Mouse (Mus musculus): ENCODE results near the gene C1galt1. TPM values are rescaled to one million over a fixed set of nuclear protein-coding genes. Genes with fewer than 3 reads are reported as not detected.
A peak's percentile ranks its signal among the peaks of the same experiment; 100 is the strongest.

The C1galt1 gene
- total RNA-seq (2012; rRNA removed) (7.0 and 7.3 TPM in 2 replicates), total RNA-seq (2014; rRNA removed) (22.2 and 25.3 TPM in 2 replicates), polyA plus RNA-seq (2012; ENCODE audit: insufficient read length, low read depth) (9.7 and 12.2 TPM in 2 replicates)

DNA sequence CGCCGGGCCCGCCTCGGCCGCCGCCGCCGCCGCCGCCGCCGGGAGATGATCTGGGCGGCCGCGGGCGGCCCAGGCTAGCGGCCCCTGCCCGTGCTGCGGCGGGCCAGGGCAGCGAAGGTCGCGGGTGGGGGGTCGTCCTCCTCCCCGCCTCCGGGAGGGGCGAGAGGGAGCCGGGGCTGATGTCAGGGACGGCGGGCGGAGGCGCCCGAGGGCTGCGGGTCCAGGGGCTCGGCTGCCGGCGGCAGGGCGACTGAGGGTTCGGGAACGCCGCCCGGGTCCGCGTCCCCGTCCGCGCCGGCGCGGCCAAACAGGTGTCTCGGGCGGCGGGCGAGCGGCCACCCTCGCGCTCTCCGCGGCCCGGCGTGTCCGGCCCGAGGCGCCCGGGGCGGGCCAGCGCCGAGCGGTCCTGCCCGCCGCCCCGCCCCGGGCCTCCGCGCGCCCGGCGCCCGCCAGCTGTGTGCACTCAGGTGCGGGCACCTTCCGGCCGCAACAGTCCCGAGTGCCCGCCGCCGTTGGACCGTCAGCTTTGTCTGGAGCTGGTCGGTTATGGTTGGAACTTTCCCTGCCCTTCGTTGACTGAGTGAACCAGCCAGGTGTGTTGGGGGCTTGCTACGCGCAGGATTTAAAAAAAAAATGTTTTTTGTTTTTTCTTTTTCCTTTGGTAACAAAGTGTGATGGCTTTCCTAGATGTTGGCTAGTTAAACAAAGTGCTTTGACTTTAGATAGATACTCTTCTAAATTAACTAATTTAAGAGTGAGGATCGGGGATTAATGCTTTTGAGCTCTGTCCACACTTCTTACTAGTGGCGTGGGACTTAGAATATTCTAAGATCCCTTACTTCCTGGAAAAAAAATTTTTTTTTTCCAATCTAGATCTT lies at the start of gene C1galt1:
TSS of gene C1galt1 (plus strand) at position 41 of the 878 bp plus-strand sequence.
- peak within 1 kb of the TSS; percentile 60 for H3K4me2 ChIP-seq (ENCODE audit: insufficient read depth, low read depth, poor library complexity, severe bottlenecking)
- H3K27me3 ChIP-seq (replicated peaks): no peaks in the 10 kb centered on the region
- H3K9ac ChIP-seq (ENCODE audit: insufficient read depth, low read depth): peak within 1 kb of the TSS; percentile 92
- dilution Hi-C loops (cut with MboI; ENCODE audit: extremely low pct_ligation_motif_present, extremely low pct_unique_long_range_greater_than_20kb, low sequenced_read_pairs) (no loop called here), in situ Hi-C loops (cut with MboI; ENCODE audit: low pct_ligation_motif_present, low pct_unique_long_range_greater_than_20kb, low sequenced_read_pairs) (no loop called here)
- 0 out of 2 replicates have a peak, but pooled peaks cover 8% of the 10 kb centered on the region for H3K79me2 ChIP-seq (replicated peaks; ENCODE audit: control insufficient read depth, extremely low read depth, insufficient read depth, poor library complexity, severe bottlenecking)
- H3K9me3 ChIP-seq (replicated peaks; ENCODE audit: low read length): no peaks in the 10 kb centered on the region
- H3K4me3 ChIP-seq (replicated peaks in 1 of 3; ENCODE audit: low read depth in 2 of 3, low read length in 2 of 3, poor library complexity in 1 of 3): peak within 1 kb of the TSS; percentile 70 to 98 (median 94)
- peak; percentile 43; the same call in 1 of the 2 replicates for TF ChIP-seq POLR2A (IDR thresholded peaks at IDR 0.05; ENCODE audit: low read depth, low read length)
- TF ChIP-seq ETS1 (conservative IDR thresholded peaks at IDR 0.05; ENCODE audit: low read depth, low read length): no peak
- 0 out of 2 replicates have a peak, but pooled peaks have one; percentile 31 for TF ChIP-seq ZMIZ1 (IDR thresholded peaks at IDR 0.05; ENCODE audit: low read depth, low read length)
- no peak for TF ChIP-seq MEF2A (IDR thresholded peaks at IDR 0.05; ENCODE audit: borderline replicate concordance, low read depth, low read length)
- peaks cover 0 to 38% of the 10 kb centered on the region in 2 experiments; a peak in 2 of 4 replicates for H3K4me1 ChIP-seq (ENCODE audit: control insufficient read depth in 1 of 2, insufficient read depth in 2 of 2)
- peak; percentile 60 for DNase-seq (ENCODE audit: extremely low read depth)
- peaks cover 0 to 2% of the 10 kb centered on the region in 2 experiments for H3K36me3 ChIP-seq (replicated peaks in 1 of 2; ENCODE audit: control insufficient read depth in 1 of 2, insufficient read depth in 1 of 2, low read length in 1 of 2)
- H3K27ac ChIP-seq (ENCODE audit: insufficient read depth, low read depth): peak within 1 kb of the TSS; percentile 62

- H3K79me2 ChIP-seq (replicated peaks; ENCODE audit: control insufficient read depth, extremely low read depth, insufficient read depth, poor library complexity, severe bottlenecking): no peaks in the 10 kb centered on the region
- in situ Hi-C loops (cut with MboI; ENCODE audit: low pct_ligation_motif_present, low pct_unique_long_range_greater_than_20kb, low sequenced_read_pairs): no loop called here
Measured at GRCm38 (mm10) chr6:7799969-7800368, 44.7 kb upstream of the C1galt1 start.

More at GRCm38 (mm10) chr6:7799969-7800368, 44.7 kb upstream of the C1galt1 start:
- Histone ChIP-seq H3K4me1 (ENCODE audit: control insufficient read depth in 1 of 2, insufficient read depth in 2 of 2) (no peaks in the 10 kb centered on the region), H3K9me3 (replicated peaks; ENCODE audit: low read length) (no peaks in the 10 kb centered on the region), H3K9ac (ENCODE audit: insufficient read depth, low read depth) (no peak overlapping the region), H3K27ac (ENCODE audit: insufficient read depth, low read depth) (no peak overlapping the region), H3K36me3 (replicated peaks in 1 of 2; ENCODE audit: control insufficient read depth in 1 of 2, insufficient read depth in 1 of 2, low read length in 1 of 2) (no peaks in the 10 kb centered on the region), H3K4me3 (replicated peaks in 1 of 3; ENCODE audit: low read depth in 2 of 3, low read length in 2 of 3, poor library complexity in 1 of 3) (no peak overlapping the region), H3K27me3 (replicated peaks) (no peaks in the 10 kb centered on the region), H3K4me2 (ENCODE audit: insufficient read depth, low read depth, poor library complexity, severe bottlenecking) (no peak overlapping the region)
- DNase-seq (ENCODE audit: extremely low read depth): no peak
- dilution Hi-C loops (cut with MboI; ENCODE audit: extremely low pct_ligation_motif_present, extremely low pct_unique_long_range_greater_than_20kb, low sequenced_read_pairs): no loop called here
- TF ChIP-seq MYC (IDR thresholded peaks at IDR 0.05; ENCODE audit: low read depth, low read length) (no peak), KAT2A (IDR thresholded peaks at IDR 0.05; ENCODE audit: insufficient replicate concordance, low read length) (no peak), ELF1 (IDR thresholded peaks at IDR 0.05; ENCODE audit: low read depth, low read length) (no peak), ZNF384 (IDR thresholded peaks at IDR 0.05; ENCODE audit: low read depth, low read length) (no peak), TCF12 (IDR thresholded peaks at IDR 0.05; ENCODE audit: low read depth, low read length) (no peak), POLR2AphosphoS2 (IDR thresholded peaks at IDR 0.05; ENCODE audit: low read depth, low read length) (no peak), RCOR1 (conservative IDR thresholded peaks at IDR 0.05; ENCODE audit: low read depth, low read length) (no peak), ZMIZ1 (IDR thresholded peaks at IDR 0.05; ENCODE audit: low read depth, low read length) (no peak), ZKSCAN1 (IDR thresholded peaks at IDR 0.05; ENCODE audit: borderline replicate concordance, low read depth, low read length) (no peak), PAX5 (IDR thresholded peaks at IDR 0.05; ENCODE audit: low read length) (no peak), EP300 (IDR thresholded peaks at IDR 0.05; ENCODE audit: low read length) (no peak), MXI1 (IDR thresholded peaks at IDR 0.05; ENCODE audit: low read depth, low read length) (no peak), GABPA (IDR thresholded peaks at IDR 0.05; ENCODE audit: insufficient replicate concordance, low read depth, low read length) (no peak), BHLHE40 (IDR thresholded peaks at IDR 0.05; ENCODE audit: low read depth, low read length) (no peak), MAX (IDR thresholded peaks at IDR 0.05; ENCODE audit: low read length) (no peak), NRF1 (IDR thresholded peaks at IDR 0.05; ENCODE audit: low read depth, low read length) (no peak), UBTF (IDR thresholded peaks at IDR 0.05; ENCODE audit: low read depth, low read length) (no peak), RAD21 (IDR thresholded peaks at IDR 0.05; ENCODE audit: low read depth, low read length) (no peak), CHD1 (IDR thresholded peaks at IDR 0.05; ENCODE audit: low read depth, low read length) (no peak)
